Mouse (Mus musculus) heart, embryonic 11.5 days (tissue): ENCODE results near the gene Aldh8a1. TPM values are rescaled to one million over a fixed set of nuclear protein-coding genes. Genes with fewer than 3 reads are reported as not detected.

Source experiments
- ATAC-seq: fragments of 200-750 bp; cut with Nextera tagmentation; replicated peaks from 2 replicates; pipeline ENCODE4 v1.8.0; 2017; ENCODE audit warnings: moderate library complexity; ENCODE audit not compliant: insufficient number of reproducible peaks, low FRiP score, low TSS enrichment
- H3K27ac ChIP-seq: fragments of 300-500 bp; sonication (generic); 2 replicates; pipeline ENCODE4 v1.5.1; 2014; ENCODE audit warnings: mild to moderate bottlenecking, low read depth, low read length
- H3K27me3 ChIP-seq: fragments of 300-500 bp; sonication (generic); 2 replicates; pipeline ENCODE4 v1.6.1; 2014; ENCODE audit warnings: mild to moderate bottlenecking, low read length, mixed read lengths; ENCODE audit not compliant: control insufficient read depth, insufficient read depth
- H3K36me3 ChIP-seq: fragments of 300-500 bp; sonication (generic); 2 replicates; pipeline ENCODE4 v1.6.1; 2014; ENCODE audit warnings: mild to moderate bottlenecking, low read length, moderate library complexity, mixed read lengths; ENCODE audit not compliant: control insufficient read depth, insufficient read depth
- H3K4me1 ChIP-seq: fragments of 300-500 bp; sonication (generic); 2 replicates; pipeline ENCODE4 v1.6.1; 2014; ENCODE audit warnings: low read length; ENCODE audit not compliant: control insufficient read depth, insufficient read depth
- H3K4me2 ChIP-seq: fragments of 300-500 bp; sonication (generic); 2 replicates; pipeline ENCODE4 v1.6.1; 2014; ENCODE audit warnings: mild to moderate bottlenecking, moderate library complexity
- H3K4me3 ChIP-seq: fragments of 300-500 bp; sonication (generic); 2 replicates; pipeline ENCODE4 v1.5.1; 2014; ENCODE audit warnings: low read depth, low read length
- H3K9ac ChIP-seq: fragments of 300-500 bp; sonication (generic); 2 replicates; pipeline ENCODE4 v1.6.1; 2014; ENCODE audit warnings: mild to moderate bottlenecking, low read depth, low read length, moderate library complexity
- H3K9me3 ChIP-seq: fragments of 300-500 bp; sonication (generic); replicated peaks from 2 replicates; pipeline ENCODE4 v1.6.1; 2016; ENCODE audit warnings: low read length; ENCODE audit not compliant: control insufficient read depth
- WGBS: fragments of 180-500 bp; shearing (Covaris S2); extraction: QIAGEN DNeasy Blood & Tissue Kit; methylation state at CpG from one replicate; pipeline ENCODE4 v1.1.7; 2014; ENCODE audit not compliant: insufficient replicate concordance; 5-methylcytosine and 5-hydroxymethylcytosine counted together
- polyA plus RNA-seq: library from polyadenylated mRNA; unstranded; fragments of >200 nt; fragmentation: Nextera tagmentation; extraction: Ambion mirVana; gene quantifications from 2 replicates; pipeline ENCODE4 v1.2.1, GENCODE M21; 2014

The Aldh8a1 gene
- polyA plus RNA-seq, 1 experiment from 2014 or later = 0.37 TPM

GRCm38 (mm10) chr10:21441020-21441419, 63.9 kb downstream of the Aldh8a1 start:
- Histone ChIP-seq H3K36me3 (no peaks in the 10 kb centered on the region), H3K27ac (no peak overlapping the region), H3K4me2 (no peak overlapping the region), H3K9ac (no peak overlapping the region), H3K27me3 (no peaks in the 10 kb centered on the region), H3K4me3 (no peak overlapping the region), H3K9me3 (no peaks in the 10 kb centered on the region), H3K4me1 (peaks cover 29% of the 10 kb centered on the region)
- ATAC-seq = no peak
- WGBS = 26% methylated on average over 4 of the region's 4 CpGs

GRCm38 (mm10) chr10:21441690-21442089, 64.6 kb downstream of the Aldh8a1 start:
- ATAC-seq = no peak
- no peaks in the 10 kb centered on the region for H3K9me3 ChIP-seq
- H3K36me3 ChIP-seq = no peaks in the 10 kb centered on the region
- H3K4me1 ChIP-seq = peaks cover 29% of the 10 kb centered on the region
- WGBS = 63% methylated on average over 4 of the region's 4 CpGs
- no peak overlapping the region for H3K4me2 ChIP-seq
- no peak overlapping the region for H3K27ac ChIP-seq
- H3K9ac ChIP-seq = no peak overlapping the region
- H3K27me3 ChIP-seq = no peaks in the 10 kb centered on the region
- no peak overlapping the region for H3K4me3 ChIP-seq

GRCm38 (mm10) chr10:21443646-21444324, 66.7 kb downstream of the Aldh8a1 start:
- 46% methylated on average over 8 of the region's 8 CpGs for WGBS
- peaks cover 29% of the 10 kb centered on the region for H3K4me1 ChIP-seq
- H3K36me3 ChIP-seq = no peaks in the 10 kb centered on the region
- no peak for ATAC-seq
- H3K27me3 ChIP-seq = no peaks in the 10 kb centered on the region
- H3K27ac ChIP-seq = no peak overlapping the region
- H3K9me3 ChIP-seq = no peaks in the 10 kb centered on the region
- H3K9ac ChIP-seq = no peak overlapping the region
- no peak overlapping the region for H3K4me2 ChIP-seq
- no peak overlapping the region for H3K4me3 ChIP-seq

- peaks cover 29% of the 10 kb centered on the region for H3K4me1 ChIP-seq
- no peak overlapping the region for H3K4me2 ChIP-seq
- no peak overlapping the region for H3K9ac ChIP-seq
- H3K4me3 ChIP-seq = no peak overlapping the region
- no peaks in the 10 kb centered on the region for H3K27me3 ChIP-seq
- 41% methylated on average over 9 of the region's 9 CpGs for WGBS
- H3K36me3 ChIP-seq = no peaks in the 10 kb centered on the region
- ATAC-seq = no peak
- H3K27ac ChIP-seq = no peak overlapping the region
- no peaks in the 10 kb centered on the region for H3K9me3 ChIP-seq
These were observed 67.3 kb downstream of the Aldh8a1 start for GRCm38 (mm10) chr10:21444410-21444809.

Other genes with a start within 250 kb of the Aldh8a1 start
- 1.1 and 1.9 TPM in 2 replicates for gene Myb, start 216.3 kb upstream of the Aldh8a1 start, polyA plus RNA-seq
- 80.2 and 87.5 TPM in 2 replicates for gene Hbs1l, start 81.3 kb upstream of the Aldh8a1 start, polyA plus RNA-seq
- 0.28 and 0.30 TPM in 2 replicates for gene 1700020N01Rik, start 215.9 kb downstream of the Aldh8a1 start, polyA plus RNA-seq